Mouse (Mus musculus) right cerebral cortex, postnatal 36 days (tissue): Measurements from ENCODE around the gene Greb1.
A peak's percentile ranks its signal among the peaks of the same experiment; 100 is the strongest.
"Not testable (repeated sequence)": the region's sequence is repeated elsewhere in the genome, so short reads cannot be mapped to it uniquely, and the experiment has no call there.

ENCODE experiments used
- DNase-seq, 2 experiments: peaks; one replicate each; pipeline ENCODE4 v3.0.0; 2022; ENCODE audit warnings: low spot score in 2 of 2, mixed read lengths in 1 of 2

Greb1 gene

GRCm38 (mm10) chr12:16763649-16764422 lies 36.9 kb downstream of the Greb1 start:
- DNase-seq: no peak

DNA sequence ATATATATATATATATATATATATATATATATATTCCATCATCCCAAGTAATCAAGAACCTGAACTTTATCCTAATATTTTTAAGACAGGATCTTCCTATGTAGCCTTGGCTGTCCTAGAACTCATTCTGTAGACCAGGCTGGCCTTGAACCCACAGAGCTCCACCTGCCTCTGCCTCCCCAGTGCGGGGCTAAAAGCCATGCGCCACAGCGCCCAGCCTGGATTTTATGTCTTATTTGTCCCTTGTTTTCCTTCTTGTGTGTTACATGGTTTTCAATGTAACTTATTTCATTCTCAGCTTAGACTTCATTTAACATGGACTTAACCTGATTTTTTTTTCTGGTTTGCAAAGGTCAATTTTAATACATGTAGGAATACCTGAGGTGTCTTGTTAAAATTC lies 39.2 kb downstream of the Greb1 start:
- DNase-seq: no peak

DNA sequence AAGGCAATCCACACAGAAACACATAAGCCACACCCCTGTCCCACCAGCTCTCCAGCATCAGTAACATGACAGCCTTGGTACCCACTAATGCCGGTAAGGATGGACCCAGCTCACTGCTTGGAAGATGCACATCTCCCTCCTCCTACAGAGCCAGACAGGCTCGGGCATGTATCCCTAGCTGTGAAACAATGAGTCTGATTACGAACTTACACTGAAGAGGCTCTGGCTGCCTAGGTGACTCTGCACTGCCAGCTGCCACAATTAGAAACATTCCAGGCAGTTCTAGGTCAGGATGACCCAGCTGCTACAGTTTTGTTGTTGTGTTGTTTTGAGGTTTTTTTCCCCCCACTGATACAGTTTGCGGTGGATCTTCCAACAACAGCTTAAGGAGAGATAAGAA lies 40.4 kb downstream of the Greb1 start:
- DNase-seq: no peak

- no peak for DNase-seq
Observed at GRCm38 (mm10) chr12:16754311-16754710, 46.4 kb downstream of the Greb1 start.

DNA sequence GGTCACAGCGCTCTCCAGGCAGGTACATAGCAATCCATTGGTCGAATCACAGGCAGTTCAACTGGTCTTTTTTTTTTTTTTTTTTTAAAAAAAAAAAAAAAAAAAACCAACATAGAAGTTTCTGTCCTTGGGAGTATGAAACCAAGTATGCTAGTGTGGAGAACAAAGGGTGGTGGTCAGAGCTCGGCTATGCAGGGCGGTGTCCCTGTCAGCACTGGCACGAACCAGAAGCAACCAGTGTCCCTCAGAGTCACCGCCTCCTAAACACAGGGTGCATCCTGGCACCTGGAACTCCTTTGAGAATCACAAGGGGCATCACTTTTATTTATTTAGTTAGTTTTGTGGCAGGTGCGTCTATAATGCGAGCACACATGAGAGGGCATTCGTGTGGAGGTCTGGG lies 47.1 kb downstream of the Greb1 start:
- DNase-seq: no peak

DNA sequence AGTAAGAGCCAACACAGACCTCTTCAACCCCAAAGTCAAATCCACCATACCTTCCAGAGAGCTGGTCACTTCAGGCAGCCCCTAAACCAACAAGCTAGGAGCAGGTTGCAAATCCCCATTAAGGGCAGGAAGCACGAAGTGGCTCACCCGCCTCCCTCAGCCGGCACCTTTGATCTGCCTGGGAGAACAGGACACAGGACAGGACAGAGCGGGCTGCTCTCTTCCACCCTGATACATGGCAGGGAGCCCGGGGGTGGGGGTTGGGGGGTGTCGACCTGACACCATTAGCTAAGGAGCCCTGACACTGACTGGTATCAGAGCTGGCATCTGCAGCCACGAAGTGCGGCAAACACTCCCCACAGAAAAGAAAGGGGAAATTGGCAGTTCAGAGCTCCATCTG lies 47.6 kb downstream of the Greb1 start:
- no peak for DNase-seq

DNA sequence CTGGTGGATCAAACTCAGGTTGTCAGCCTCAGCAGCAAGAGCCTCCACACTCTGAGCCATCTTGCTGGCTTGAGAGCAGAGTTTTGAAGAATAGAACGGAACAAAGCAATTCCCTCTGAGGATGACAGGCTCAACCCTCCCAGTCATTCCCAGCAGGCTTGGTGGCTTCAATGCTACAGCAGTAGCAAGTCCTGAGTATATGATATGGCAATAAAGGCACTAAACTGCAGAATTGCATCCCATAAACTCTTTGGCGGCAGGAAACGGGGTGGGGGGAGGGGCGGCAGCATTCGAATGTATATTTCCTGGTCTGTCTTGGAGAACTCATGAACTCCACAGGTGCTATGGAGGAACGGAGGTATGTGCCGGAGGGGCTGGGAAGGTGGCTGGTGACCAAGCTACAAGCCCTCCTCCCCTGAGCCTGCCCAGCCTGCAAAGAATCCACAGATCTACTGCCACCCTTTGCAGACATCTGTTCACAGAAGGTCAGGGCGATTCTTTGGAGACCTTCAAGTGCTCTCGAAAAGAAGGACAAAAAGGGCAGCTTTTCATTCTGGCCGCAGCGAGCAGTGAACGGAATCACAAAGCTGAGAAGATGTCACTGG lies 48.3 kb downstream of the Greb1 start:
- no peak for DNase-seq

DNA sequence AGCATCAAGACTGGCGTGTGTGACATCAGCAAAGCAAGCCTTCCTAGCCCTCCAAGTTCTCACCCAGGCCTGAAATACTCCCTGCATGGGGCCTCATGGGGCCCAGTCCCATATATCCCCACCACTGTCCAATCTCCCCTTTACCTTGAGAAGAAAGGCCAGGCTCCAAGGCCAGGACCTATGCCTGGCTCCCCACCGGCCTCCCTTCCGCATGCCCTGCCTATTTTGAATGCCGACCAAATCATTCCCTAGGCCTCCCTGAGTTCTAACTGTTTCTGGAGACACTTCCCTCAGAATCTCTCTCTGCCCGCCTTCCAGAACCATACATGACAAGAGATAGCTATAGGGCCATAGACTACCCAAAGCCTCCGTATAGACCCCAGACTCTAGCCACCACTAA lies 49.1 kb downstream of the Greb1 start:
- no peak for DNase-seq

- no peak for DNase-seq
Observed at GRCm38 (mm10) chr12:16740059-16740458, 60.6 kb downstream of the Greb1 start.

DNA sequence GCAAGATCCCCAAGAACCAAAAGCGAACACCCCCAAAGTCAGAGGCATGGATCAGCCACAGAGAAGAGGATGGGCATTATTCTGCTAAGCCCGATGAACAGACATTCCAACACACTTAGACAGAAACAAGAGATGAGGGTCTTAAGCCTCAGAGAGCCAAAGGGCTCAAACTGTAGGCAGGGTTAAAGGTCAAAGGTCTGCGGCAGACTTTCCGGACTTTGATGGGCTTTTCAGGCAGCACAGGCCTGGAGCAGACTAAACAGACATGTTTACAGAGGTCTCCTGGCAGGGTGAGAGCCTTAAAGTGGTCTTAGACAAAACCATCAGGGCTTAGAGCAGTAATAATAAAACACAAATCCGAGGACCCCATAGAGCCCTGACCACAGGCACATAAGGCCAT lies 63.4 kb downstream of the Greb1 start:
- DNase-seq: no peak

GRCm38 (mm10) chr12:16734698-16735097 lies 66.0 kb downstream of the Greb1 start:
- DNase-seq: no peak

DNA sequence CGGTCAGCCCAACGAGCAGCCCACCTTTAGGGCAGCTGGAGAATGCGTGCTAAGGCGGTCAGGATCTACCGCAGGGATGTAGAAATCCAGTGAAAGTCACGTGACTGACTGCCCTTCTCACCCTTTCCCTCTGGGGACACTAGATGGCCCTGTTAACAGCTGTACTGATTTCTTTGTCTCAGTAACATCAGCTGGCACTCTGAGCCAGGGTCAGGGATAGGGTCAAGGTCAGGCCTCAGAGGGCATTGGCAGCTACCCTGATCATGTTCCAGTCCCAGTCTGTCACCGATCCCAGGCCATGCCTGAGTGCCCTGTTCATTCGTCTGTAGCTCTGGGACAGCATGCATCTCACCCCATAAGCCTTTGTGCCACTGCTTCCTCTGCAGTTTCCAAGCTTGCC lies 66.7 kb downstream of the Greb1 start:
- DNase-seq: no peak

- DNase-seq: peak in 1 of 2 experiments; percentile 23
Observed at GRCm38 (mm10) chr12:16731121-16731741, 69.5 kb downstream of the Greb1 start.

DNA sequence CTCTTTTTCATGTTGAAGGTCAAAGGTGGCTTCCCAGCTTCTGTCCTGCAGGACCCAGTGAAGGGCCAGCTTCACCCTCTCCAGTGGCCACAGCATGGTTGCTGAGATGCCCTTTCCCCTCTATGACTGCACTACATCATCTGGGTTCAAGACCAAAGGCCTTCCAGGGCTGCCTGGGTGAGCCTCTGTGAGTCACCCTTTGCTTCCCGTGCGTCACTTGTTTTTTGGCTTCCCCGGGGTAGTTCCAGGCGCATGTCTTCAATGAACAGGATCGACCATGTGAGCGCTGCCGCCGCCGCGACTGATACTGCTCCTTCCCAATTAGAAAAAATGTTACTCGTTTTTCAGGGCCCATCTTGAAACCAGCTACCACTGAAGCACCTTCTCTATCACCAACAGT lies 70.5 kb downstream of the Greb1 start:
- DNase-seq: no peak

- DNase-seq: no peak
Observed at GRCm38 (mm10) chr12:16728221-16728620, 72.5 kb downstream of the Greb1 start.

DNA sequence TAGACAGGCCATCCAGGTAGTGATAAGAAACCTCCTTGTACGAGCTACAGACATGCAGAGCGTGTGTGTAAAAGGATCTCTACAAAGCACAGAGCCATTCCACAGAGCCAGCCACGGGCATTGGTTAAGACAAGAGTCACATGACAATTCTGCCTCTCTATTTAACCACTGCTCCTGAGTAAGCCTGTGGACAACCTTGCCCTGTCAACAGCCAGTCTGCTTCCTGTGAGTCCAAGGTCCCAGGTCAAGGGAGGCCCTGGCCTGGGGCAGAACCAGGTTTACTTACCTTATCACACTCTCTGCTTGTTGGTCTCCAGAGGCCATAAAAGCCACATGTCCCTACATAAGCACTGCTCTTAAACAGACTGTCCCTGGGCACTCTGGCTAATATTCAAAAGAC lies 74.5 kb downstream of the Greb1 start:
- no peak for DNase-seq

- no peak for DNase-seq
Observed at GRCm38 (mm10) chr12:16723601-16724000, 77.1 kb downstream of the Greb1 start.

DNA sequence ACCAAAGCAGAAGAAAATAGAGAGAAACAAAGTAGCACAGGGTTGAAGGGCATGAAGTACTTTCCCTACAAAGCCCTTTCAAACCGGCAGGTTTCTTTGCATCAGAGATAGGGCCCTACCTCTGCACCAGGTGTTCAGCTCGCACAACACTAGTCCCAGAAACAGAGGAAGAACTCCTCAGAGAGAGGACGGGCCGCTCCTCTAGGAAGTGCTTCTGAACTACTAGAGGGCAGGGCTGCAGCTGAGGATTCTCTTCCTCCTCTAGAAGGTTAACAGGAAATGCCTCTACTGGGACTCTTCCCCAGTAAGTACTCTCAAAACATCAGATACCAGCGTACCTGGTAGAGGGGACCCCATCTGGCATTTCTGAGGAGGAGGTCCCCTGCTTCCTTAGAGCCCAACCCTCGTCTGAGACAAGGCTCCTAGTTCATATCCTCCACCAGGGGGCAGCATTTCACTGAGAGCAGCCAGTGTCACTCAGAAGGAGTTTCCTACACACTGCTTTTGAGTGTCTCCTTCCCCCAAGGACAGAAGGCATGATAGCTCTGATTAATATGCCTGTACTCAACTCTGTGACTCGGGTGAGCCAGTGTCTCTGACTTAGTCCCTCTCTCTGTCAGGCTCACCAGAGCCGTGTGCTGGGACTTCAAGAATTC lies 81.9 kb downstream of the Greb1 start:
- peak; percentile 17 to 25 for DNase-seq

- DNase-seq: no peak
Observed at GRCm38 (mm10) chr12:16717653-16718052, 83.0 kb downstream of the Greb1 start.

- DNase-seq: no peak
Observed at GRCm38 (mm10) chr12:16714616-16715015, 86.1 kb downstream of the Greb1 start.

GRCm38 (mm10) chr12:16698691-16699090 lies 102.0 kb downstream of the Greb1 start:
- DNase-seq: no peak

GRCm38 (mm10) chr12:16696146-16696545 lies 104.5 kb downstream of the Greb1 start:
- no peak for DNase-seq

GRCm38 (mm10) chr12:16695252-16695651 lies 105.4 kb downstream of the Greb1 start:
- not testable (repeated sequence) for DNase-seq
